Mouse (Mus musculus) CD4-positive, CD25-positive, alpha-beta regulatory T cell, adult 2 months (primary cell): ENCODE measurements around the gene Bcl2l15.

Experiments used
- DNase-seq: peaks from one replicate; pipeline ENCODE4 v3.0.0-alpha.2; 2012; ENCODE audit warnings: low read depth, low spot score

Bcl2l15 gene

DNA sequence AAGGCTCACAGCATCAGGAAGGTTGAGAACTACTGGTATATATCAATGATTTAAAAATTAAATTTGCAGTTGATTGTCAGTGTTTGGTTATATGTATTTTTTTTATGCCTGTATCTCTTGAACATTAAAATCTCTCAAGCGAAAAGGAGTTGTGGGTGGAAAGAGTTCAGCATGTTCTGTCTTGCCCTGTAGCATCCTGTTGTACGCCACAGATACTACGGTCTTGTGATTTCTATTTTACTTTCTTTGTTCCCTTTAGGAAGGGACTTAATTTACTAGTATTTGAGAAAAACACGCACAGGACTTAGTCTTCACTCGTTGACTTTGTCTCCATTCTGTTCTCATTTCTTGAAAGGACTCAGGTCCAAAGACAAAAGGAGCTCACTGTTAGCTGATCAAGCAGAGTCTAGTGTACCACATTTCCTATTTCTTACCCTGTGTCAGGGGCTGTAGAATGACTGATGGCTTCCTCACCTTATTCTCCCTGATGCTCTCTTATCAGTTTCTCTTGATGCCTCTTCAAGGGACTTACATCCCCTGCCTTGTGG, 35.1 kb downstream of the Bcl2l15 start:
- DNase-seq = peak; percentile 63

- DNase-seq = peak; percentile 78
Measured at GRCm38 (mm10) chr3:103868008-103868407, 35.6 kb downstream of the Bcl2l15 start.

GRCm38 (mm10) chr3:103872663-103873098, 40.3 kb downstream of the Bcl2l15 start:
- peak; percentile 36 for DNase-seq

- DNase-seq = no peak
Measured at GRCm38 (mm10) chr3:103874329-103874728, 41.9 kb downstream of the Bcl2l15 start.

GRCm38 (mm10) chr3:103885946-103886345, 53.5 kb downstream of the Bcl2l15 start:
- peak; percentile 53 for DNase-seq

DNA sequence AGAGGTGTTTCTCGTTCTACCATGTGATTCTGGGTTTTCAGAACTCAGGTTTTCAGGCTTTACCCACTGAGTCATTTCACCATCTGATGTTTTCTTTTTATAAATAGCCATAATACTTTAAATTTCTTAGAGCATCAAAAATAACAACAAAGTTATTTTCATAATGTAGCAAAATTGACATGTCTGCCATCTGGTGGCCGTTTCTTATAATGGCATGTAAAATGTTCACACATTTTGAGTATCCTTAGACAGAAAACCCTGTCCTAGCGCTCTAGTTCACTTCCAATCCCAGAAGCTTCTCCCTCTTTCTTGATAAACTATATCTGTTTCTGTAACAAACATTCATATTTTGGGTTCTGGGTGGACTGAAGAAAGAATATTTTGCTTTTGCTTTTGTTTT, 55.2 kb downstream of the Bcl2l15 start:
- peak; percentile 87 for DNase-seq

DNA sequence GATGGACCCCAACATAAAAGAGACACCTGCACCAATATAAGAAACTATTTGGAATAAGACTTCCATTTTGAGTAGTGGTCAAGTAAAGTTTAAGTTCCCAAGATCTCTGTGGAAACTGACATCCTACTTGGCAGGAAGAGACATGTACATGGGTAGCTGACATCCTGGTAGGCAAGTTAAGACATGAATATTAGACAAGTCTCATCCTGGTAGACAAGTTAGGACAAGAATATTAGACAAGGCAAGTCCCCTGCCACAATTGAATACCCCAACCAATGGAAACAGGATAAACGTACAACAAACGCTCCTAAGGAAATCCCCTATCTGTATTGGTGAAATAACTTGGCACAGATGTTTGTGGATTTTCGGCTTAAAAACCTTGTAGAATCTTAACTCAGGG, 61.0 kb downstream of the Bcl2l15 start:
- DNase-seq = no peak
